Mouse (Mus musculus): ENCODE data around the gene Tshz3.

The Tshz3 gene

GRCm38 (mm10) chr7:36696406-36697117 is 1.4 kb upstream of the Tshz3 start:
- DNase-seq (ENCODE audit: extremely low read depth, low read depth), result no peak

- no peak for DNase-seq (ENCODE audit: extremely low read depth, low read depth)
Observed at GRCm38 (mm10) chr7:36697118-36697855, 631 bp upstream of the Tshz3 start.

- DNase-seq (ENCODE audit: extremely low read depth, low read depth), result no peak
Observed at GRCm38 (mm10) chr7:36698589-36698946, 650 bp downstream of the Tshz3 start.

- no peak for DNase-seq (ENCODE audit: extremely low read depth, low read depth)
Observed at GRCm38 (mm10) chr7:36699001-36699987, 1.4 kb downstream of the Tshz3 start.

- DNase-seq (ENCODE audit: extremely low read depth, low read depth), result no peak
Observed at GRCm38 (mm10) chr7:36706636-36707035, 8.7 kb downstream of the Tshz3 start.

- no peak for DNase-seq (ENCODE audit: extremely low read depth, low read depth)
Observed at GRCm38 (mm10) chr7:36707266-36707665, 9.3 kb downstream of the Tshz3 start.

- no peak for DNase-seq (ENCODE audit: extremely low read depth, low read depth)
Observed at GRCm38 (mm10) chr7:36707681-36708350, 9.9 kb downstream of the Tshz3 start.

GRCm38 (mm10) chr7:36708823-36709222 is 10.9 kb downstream of the Tshz3 start:
- DNase-seq (ENCODE audit: extremely low read depth, low read depth), result no peak

- no peak for DNase-seq (ENCODE audit: extremely low read depth, low read depth)
Observed at GRCm38 (mm10) chr7:36709239-36709638, 11.3 kb downstream of the Tshz3 start.

GRCm38 (mm10) chr7:36709974-36710373 is 12.1 kb downstream of the Tshz3 start:
- no peak for DNase-seq (ENCODE audit: extremely low read depth, low read depth)

- no peak for DNase-seq (ENCODE audit: extremely low read depth, low read depth)
Observed at GRCm38 (mm10) chr7:36710387-36710786, 12.5 kb downstream of the Tshz3 start.

GRCm38 (mm10) chr7:36711766-36712165 is 13.8 kb downstream of the Tshz3 start:
- no peak for DNase-seq (ENCODE audit: extremely low read depth, low read depth)

GRCm38 (mm10) chr7:36714323-36714722 is 16.4 kb downstream of the Tshz3 start:
- DNase-seq (ENCODE audit: extremely low read depth, low read depth), result no peak

- DNase-seq (ENCODE audit: extremely low read depth, low read depth), result no peak
Observed at GRCm38 (mm10) chr7:36717192-36717591, 19.3 kb downstream of the Tshz3 start.

GRCm38 (mm10) chr7:36720830-36721229 is 22.9 kb downstream of the Tshz3 start:
- no peak for DNase-seq (ENCODE audit: extremely low read depth, low read depth)

- no peak for DNase-seq (ENCODE audit: extremely low read depth, low read depth)
Observed at GRCm38 (mm10) chr7:36736303-36737050, 38.6 kb downstream of the Tshz3 start.

- no peak for DNase-seq (ENCODE audit: extremely low read depth, low read depth)
Observed at GRCm38 (mm10) chr7:36751480-36751879, 53.6 kb downstream of the Tshz3 start.

- no peak for DNase-seq (ENCODE audit: extremely low read depth, low read depth)
Observed at GRCm38 (mm10) chr7:36767501-36768092, 69.7 kb downstream of the Tshz3 start.

GRCm38 (mm10) chr7:36773086-36773485 is 75.2 kb downstream of the Tshz3 start:
- no peak for DNase-seq (ENCODE audit: extremely low read depth, low read depth)

- DNase-seq (ENCODE audit: extremely low read depth, low read depth), result no peak
Observed at GRCm38 (mm10) chr7:36776956-36777355, 79.0 kb downstream of the Tshz3 start.
